Mouse (Mus musculus) C2C12 (cell line): ENCODE data around the gene Fam208a.

Source experiments
- CTCF ChIP-seq: IDR thresholded peaks from one replicate; pipeline ENCODE4 v1.5.1; 2011; ENCODE audit not compliant: control insufficient read depth, insufficient read depth, insufficient read length
- MAX ChIP-seq: IDR thresholded peaks from one replicate; pipeline ENCODE4 v1.6.1; 2011; ENCODE audit warnings: mild to moderate bottlenecking, control low read depth

- TF ChIP-seq MAX (no peak), CTCF (no peak)
Observed at GRCm38 (mm10) chr14:27411492-27411891, 17.1 kb upstream of the Fam208a start.
